Mouse (Mus musculus) testis, adult 2 months (tissue): ENCODE data around the gene Tcap.
"Not testable (repeated sequence)": the region's sequence is repeated elsewhere in the genome, so short reads cannot be mapped to it uniquely, and the experiment has no call there.

Experiments used
- CTCF ChIP-seq: fragments of 200-500 bp; IDR thresholded peaks from 2 replicates; pipeline ENCODE4 v1.5.1; 2012; ENCODE audit warnings: low read depth, mild to moderate bottlenecking, inconsistent platforms, low read length, moderate library complexity; ENCODE audit not compliant: control insufficient read depth, insufficient read depth, insufficient replicate concordance
- POLR2A ChIP-seq: fragments of 200-500 bp; IDR thresholded peaks from 2 replicates; pipeline ENCODE4 v1.6.1; 2012; ENCODE audit warnings: low read depth, mild to moderate bottlenecking, inconsistent platforms, low read length, moderate library complexity; ENCODE audit not compliant: control insufficient read depth

- not testable (repeated sequence) for TF ChIP-seq CTCF, POLR2A
These were observed 1.2 kb upstream of the Tcap start for GRCm38 (mm10) chr11:98382405-98382804.
